Mouse (Mus musculus): ENCODE data around the gene Mpped2. TPM values are rescaled to one million over a fixed set of nuclear protein-coding genes. Genes with fewer than 3 reads are reported as not detected.

Gene Mpped2
- polyA plus RNA-seq, 1 experiment from 2014 or later: 106 TPM

DNA sequence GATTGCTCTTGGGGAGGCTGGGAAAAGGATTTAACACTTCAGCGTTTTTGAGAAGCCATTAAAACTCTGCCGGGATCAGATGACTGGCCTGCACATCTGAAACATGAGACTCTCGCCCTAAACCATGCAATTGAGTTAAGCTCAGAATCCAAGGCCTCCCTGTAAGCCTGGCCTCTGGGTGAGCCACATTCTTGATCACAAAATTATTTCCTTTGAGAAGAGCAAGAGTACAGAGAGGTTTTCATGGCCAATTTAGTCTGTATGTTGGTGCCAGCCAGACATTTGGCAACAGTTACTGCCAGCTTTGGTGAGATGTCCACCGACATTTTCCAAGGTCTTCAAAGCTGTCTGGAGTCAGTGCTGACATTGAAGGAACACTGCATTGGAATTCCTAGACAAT lies 20.1 kb downstream of the Mpped2 start:
- H3K4me1 ChIP-seq: peaks cover 71% of the 10 kb centered on the region
- no peak overlapping the region for H3K4me3 ChIP-seq
- 13% methylated on average over 4 of the region's 4 CpGs for WGBS
- H3K36me3 ChIP-seq: peaks cover 13% of the 10 kb centered on the region
- no peaks in the 10 kb centered on the region for H3K27me3 ChIP-seq (ENCODE audit: low read depth, poor library complexity, severe bottlenecking)
- DNase-seq (ENCODE audit: low spot score): no peak
- H3K9me3 ChIP-seq (replicated peaks): no peaks in the 10 kb centered on the region
- H3K27ac ChIP-seq: peak overlapping the region; percentile 62; the same call in 1 of the 2 replicates

DNA sequence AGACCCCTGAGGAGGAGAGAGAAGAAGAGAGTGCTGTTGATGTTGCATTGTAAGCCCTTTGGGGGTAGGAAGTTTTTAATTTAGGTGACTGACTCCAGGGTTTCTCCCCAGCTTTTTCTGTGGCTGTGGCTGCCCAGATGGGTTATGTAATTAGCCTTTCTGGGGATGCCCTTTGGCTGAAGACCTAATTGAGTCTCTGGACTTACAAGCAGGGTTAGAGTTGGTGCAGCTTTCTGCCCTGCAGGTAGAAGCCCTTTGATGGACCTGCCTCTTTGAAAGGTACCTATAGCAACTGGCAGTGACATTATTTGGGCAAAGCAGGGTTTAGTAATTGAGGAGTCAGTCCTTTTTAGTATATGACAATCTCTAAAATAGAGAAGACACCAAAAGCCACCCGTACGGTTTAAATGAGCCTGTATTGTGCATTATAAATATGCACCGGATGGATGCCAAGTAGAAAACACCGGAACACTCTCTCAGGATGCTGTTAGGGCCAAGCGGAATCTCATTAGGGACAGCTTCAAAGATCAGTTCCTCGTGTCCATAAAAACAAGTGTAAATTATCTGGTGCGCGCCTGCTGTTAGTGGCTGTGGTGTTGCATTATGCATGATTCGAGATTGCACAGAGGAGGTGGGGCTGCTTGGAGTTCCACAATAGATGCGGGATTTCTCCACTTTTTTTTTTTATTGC lies 22.8 kb downstream of the Mpped2 start:
- H3K4me3 ChIP-seq: no peak overlapping the region
- H3K9me3 ChIP-seq (replicated peaks): no peaks in the 10 kb centered on the region
- peaks cover 86% of the 10 kb centered on the region for H3K4me1 ChIP-seq
- H3K27me3 ChIP-seq (ENCODE audit: low read depth, poor library complexity, severe bottlenecking): no peaks in the 10 kb centered on the region
- H3K27ac ChIP-seq: no peak overlapping the region
- WGBS: 61% methylated on average over 10 of the region's 10 CpGs
- 0 out of 2 replicates have a peak, but pooled peaks cover 2% of the 10 kb centered on the region for H3K36me3 ChIP-seq
- DNase-seq (ENCODE audit: low spot score): no peak

DNA sequence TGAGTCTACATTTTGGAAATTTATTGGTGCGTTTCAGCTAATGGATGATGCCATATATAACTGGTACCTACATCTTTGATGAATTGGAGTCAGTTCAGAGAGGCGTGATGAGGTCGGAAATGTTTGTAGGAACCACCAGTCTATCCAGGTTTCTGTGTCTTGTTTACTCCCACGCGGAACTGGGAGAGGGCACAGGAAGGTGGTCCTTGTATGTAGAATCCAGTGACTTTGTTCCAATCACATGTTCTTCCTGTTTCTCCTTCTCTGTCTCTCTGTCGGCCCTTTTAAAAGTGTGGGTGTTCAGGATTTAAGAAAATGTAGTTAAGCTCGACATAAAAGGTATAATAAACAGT lies 23.3 kb downstream of the Mpped2 start:
- Histone ChIP-seq H3K4me3 (no peak overlapping the region), H3K27ac (no peak overlapping the region), H3K27me3 (ENCODE audit: low read depth, poor library complexity, severe bottlenecking) (no peaks in the 10 kb centered on the region), H3K4me1 (peaks cover 86% of the 10 kb centered on the region), H3K36me3 (0 out of 2 replicates have a peak, but pooled peaks cover 2% of the 10 kb centered on the region), H3K9me3 (replicated peaks) (no peaks in the 10 kb centered on the region)
- WGBS: 74% methylated on average over 7 of the region's 7 CpGs
- no peak for DNase-seq (ENCODE audit: low spot score)

DNA sequence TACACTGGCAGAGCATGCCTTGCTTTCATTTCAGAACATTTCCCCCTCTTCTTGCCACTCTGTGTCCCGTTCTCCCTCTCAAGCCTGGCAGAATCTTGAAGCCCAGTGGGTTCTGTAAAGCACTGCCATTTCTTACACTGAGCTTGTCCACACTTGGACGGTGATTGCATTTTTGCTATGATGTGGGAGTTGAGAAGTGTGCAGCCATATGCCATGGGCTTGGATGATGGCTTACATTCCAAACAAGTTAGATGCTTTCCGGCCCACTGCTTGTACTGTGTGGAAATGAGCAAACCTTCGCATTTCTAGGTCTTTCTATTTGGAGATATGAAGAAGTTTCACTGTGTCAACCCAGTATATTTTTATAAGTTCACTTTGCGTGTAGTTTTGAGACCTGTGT lies 25.8 kb downstream of the Mpped2 start:
- Histone ChIP-seq H3K27me3 (ENCODE audit: low read depth, poor library complexity, severe bottlenecking) (no peaks in the 10 kb centered on the region), H3K36me3 (0 out of 2 replicates have a peak, but pooled peaks cover 2% of the 10 kb centered on the region), H3K9me3 (replicated peaks) (no peaks in the 10 kb centered on the region), H3K4me3 (no peak overlapping the region), H3K27ac (no peak overlapping the region), H3K4me1 (peaks cover 84% of the 10 kb centered on the region)
- 91% methylated on average over 5 of the region's 5 CpGs for WGBS
- no peak for DNase-seq (ENCODE audit: low spot score)

DNA sequence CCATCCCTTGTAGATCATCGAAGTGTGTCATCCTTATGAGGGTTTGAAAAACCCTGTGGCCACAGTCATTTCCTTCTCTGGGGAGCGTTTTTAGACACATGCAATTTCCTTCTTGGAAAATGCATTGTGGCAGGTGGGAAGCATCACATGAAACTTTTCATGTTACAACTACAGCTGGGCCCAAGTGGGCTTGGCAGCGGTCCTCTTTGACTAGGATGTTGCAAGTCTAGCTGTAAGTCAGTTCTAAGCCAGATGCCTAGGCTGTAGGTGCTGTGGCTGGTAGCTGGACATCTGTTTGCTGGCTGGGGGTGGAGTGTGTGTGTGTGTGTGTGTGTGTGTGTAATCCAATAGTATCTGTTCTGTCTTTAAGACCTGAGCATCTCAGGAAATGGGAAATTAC lies 26.4 kb downstream of the Mpped2 start:
- Histone ChIP-seq H3K4me3 (no peak overlapping the region), H3K27me3 (ENCODE audit: low read depth, poor library complexity, severe bottlenecking) (no peaks in the 10 kb centered on the region), H3K27ac (no peak overlapping the region), H3K4me1 (peaks cover 79% of the 10 kb centered on the region), H3K36me3 (0 out of 2 replicates have a peak, but pooled peaks cover 2% of the 10 kb centered on the region), H3K9me3 (replicated peaks) (no peaks in the 10 kb centered on the region)
- no peak for DNase-seq (ENCODE audit: low spot score)
- 90% methylated on average over 3 of the region's 3 CpGs for WGBS

DNA sequence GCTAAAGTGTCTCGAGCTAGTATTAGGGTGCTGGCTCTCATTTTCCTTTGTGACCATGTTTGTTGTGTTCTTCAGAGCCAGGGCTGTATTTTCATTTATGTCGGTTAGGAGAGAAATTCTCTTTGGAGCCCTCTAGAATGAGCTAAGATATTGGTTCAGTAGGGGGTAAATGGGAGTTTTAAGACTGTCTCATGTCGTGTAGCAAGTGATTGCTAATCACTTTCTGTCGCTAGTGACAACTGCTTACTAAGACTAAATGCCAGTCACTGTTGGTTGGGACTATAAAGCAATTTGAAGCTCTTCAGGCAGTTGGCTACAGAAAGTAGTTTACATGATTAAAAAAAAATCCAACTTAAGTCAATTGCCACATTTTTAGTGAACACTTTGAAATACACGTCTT lies 27.6 kb downstream of the Mpped2 start:
- no peak overlapping the region for H3K4me3 ChIP-seq
- H3K4me1 ChIP-seq: peaks cover 68% of the 10 kb centered on the region
- no peaks in the 10 kb centered on the region for H3K9me3 ChIP-seq (replicated peaks)
- no peak for DNase-seq (ENCODE audit: low spot score)
- H3K27ac ChIP-seq: 0 out of 2 replicates have a peak overlapping the region, but pooled peaks have one; percentile 28
- H3K36me3 ChIP-seq: peaks cover 10% of the 10 kb centered on the region
- WGBS: 22% methylated on average over 5 of the region's 5 CpGs
- H3K27me3 ChIP-seq (ENCODE audit: low read depth, poor library complexity, severe bottlenecking): no peaks in the 10 kb centered on the region

DNA sequence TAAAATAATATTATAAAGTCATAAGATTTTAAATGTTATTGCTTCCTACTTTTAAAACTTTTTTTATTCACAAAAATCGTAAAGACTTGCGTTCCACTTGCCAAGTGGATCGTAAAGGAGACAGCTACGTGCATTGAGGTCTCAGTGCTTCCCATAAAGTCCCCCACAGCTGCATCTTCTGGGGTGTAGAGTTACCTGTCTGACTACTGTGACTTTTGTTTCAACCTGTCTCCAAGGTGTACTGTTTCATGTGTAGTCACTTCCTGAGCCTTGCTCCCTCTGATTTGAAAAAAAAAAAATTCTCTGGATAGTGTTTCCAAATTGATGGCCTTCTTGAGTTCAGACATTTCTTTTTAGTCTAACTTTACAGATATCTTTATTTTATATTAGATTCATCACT lies 29.0 kb downstream of the Mpped2 start:
- H3K4me1 ChIP-seq: peaks cover 56% of the 10 kb centered on the region
- no peak overlapping the region for H3K27ac ChIP-seq
- no peak for DNase-seq (ENCODE audit: low spot score)
- H3K27me3 ChIP-seq (ENCODE audit: low read depth, poor library complexity, severe bottlenecking): no peaks in the 10 kb centered on the region
- H3K4me3 ChIP-seq: no peak overlapping the region
- H3K36me3 ChIP-seq: peaks cover 23% of the 10 kb centered on the region
- H3K9me3 ChIP-seq (replicated peaks): no peaks in the 10 kb centered on the region
- WGBS: 55% methylated on average over 4 of the region's 4 CpGs

DNA sequence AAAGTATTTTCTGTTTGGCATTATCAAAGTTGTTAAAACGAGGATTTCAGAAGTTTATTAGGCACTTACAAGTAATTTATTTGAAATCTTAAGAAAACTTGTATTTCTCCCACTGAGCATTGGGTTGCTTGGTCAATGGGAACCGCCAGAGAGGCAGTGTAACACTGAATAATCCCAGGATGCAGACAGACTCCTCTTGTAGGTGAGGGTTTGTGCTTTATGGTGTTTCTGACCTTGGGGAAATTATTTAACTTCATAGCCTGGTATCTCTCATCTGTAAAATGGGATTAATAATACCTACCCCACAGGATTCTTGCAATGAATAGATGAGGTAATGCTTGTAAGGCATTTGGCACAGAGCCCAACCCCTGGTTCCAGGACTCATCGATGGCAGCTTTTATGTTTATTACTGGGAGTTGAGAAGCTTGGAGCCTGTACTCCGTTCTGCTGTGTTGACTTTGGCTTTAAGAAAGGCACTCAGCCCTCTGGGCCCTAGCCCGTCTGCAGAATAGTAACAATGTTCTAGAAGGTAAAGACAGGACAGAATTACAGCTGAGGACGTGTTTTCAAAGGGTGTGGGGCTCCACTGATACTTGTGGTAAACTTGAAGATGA lies 37.0 kb downstream of the Mpped2 start:
- Histone ChIP-seq H3K27me3 (ENCODE audit: low read depth, poor library complexity, severe bottlenecking) (no peaks in the 10 kb centered on the region), H3K36me3 (peaks cover 29% of the 10 kb centered on the region), H3K27ac (no peak overlapping the region), H3K4me3 (no peak overlapping the region), H3K9me3 (replicated peaks) (no peaks in the 10 kb centered on the region), H3K4me1 (peaks cover 35% of the 10 kb centered on the region)
- no peak for DNase-seq (ENCODE audit: low spot score)
- 75% methylated on average over 6 of the region's 6 CpGs for WGBS

DNA sequence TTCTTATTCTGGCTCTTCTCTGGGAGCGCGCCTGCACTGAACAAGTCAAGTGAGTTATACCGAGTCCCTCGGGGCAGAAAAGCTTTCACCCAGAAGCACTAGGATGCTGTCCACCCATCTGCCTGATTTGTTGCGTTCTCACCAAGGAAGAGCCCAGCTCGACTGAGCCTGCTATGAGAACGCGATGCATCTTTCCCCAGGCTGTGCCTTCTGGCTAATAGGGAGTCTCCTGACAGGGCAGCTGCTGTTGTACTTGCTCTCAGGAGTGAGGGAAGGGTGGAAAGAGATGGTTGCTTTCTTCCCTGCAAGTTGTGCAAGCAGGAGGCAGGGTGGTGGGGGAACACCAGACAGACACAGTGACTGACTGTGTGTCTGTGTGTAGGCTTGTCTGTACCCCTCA lies 37.5 kb downstream of the Mpped2 start:
- H3K9me3 ChIP-seq (replicated peaks): no peaks in the 10 kb centered on the region
- H3K36me3 ChIP-seq: peaks cover 24% of the 10 kb centered on the region
- H3K27me3 ChIP-seq (ENCODE audit: low read depth, poor library complexity, severe bottlenecking): no peaks in the 10 kb centered on the region
- no peak overlapping the region for H3K27ac ChIP-seq
- no peak for DNase-seq (ENCODE audit: low spot score)
- peaks cover 35% of the 10 kb centered on the region for H3K4me1 ChIP-seq
- H3K4me3 ChIP-seq: no peak overlapping the region
- WGBS: 85% methylated on average over 8 of the region's 8 CpGs

DNA sequence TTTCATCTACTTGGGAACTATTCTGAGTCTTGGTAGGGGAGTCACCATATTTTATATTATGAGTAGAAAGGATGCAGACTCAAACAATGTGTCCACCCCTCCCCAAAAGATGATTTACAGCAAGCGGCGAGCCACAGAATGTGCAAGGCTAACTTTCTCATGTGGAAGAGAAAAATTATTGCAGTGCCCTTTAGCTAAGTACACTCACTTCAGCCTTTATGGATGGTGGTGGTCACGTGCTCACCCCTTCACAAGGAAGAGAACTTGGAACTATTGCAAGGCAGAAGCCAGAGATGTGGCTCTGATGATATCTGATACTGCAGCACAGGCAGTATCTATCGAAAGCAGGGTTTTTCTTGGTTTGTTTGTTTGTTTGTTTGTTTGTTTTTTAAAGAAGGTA lies 38.4 kb downstream of the Mpped2 start:
- Histone ChIP-seq H3K9me3 (replicated peaks) (no peaks in the 10 kb centered on the region), H3K36me3 (peaks cover 16% of the 10 kb centered on the region), H3K4me3 (no peak overlapping the region), H3K4me1 (peaks cover 35% of the 10 kb centered on the region), H3K27ac (no peak overlapping the region), H3K27me3 (ENCODE audit: low read depth, poor library complexity, severe bottlenecking) (no peaks in the 10 kb centered on the region)
- no peak for DNase-seq (ENCODE audit: low spot score)
- 92% methylated on average over 4 of the region's 4 CpGs for WGBS

DNA sequence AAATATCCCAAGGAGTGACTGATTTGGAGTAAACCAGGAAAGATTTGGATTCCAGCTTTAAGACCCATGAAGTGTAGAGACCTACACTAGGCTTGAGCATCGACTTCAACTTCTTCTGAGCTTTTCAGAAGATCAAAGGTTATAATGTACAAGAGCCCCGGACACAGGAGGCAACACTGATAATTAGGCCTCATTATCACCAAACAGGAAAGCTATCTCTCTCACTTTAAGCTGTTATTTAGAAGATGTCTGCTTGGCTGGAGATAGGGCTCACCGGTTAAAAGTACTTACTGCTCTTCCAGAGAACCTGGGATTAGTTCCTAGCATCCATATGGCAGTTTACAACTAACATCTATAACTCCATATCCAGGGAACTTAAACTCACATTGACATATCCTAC lies 39.1 kb downstream of the Mpped2 start:
- no peak for DNase-seq (ENCODE audit: low spot score)
- Histone ChIP-seq H3K36me3 (peaks cover 9% of the 10 kb centered on the region; the same call in 1 of the 2 replicates), H3K27ac (no peak overlapping the region), H3K9me3 (replicated peaks) (no peaks in the 10 kb centered on the region), H3K4me1 (peaks cover 35% of the 10 kb centered on the region), H3K4me3 (no peak overlapping the region), H3K27me3 (ENCODE audit: low read depth, poor library complexity, severe bottlenecking) (no peaks in the 10 kb centered on the region)
- WGBS: 45% methylated on average over 3 of the region's 3 CpGs

DNA sequence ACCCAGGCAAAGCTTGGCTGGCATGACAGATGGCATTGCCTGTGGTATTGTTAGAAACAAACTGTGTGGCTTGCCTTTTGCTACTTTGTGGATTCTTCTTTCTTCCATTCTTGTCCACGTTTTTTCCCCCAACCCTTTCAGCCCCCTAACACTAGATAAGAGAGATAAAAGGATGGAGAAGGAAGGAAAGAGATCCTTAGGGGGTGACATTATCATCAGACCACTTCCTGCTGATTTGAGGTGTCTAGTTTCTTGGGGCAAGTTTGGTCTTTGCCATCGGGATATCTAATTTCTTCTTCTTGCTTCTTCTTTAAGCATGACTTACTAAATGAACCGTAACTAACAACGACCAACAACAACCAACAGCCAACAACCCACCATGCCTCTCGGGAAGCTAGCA lies 40.3 kb downstream of the Mpped2 start:
- 85% methylated on average over 5 of the region's 5 CpGs for WGBS
- peaks cover 25% of the 10 kb centered on the region for H3K4me1 ChIP-seq
- no peaks in the 10 kb centered on the region for H3K9me3 ChIP-seq (replicated peaks)
- peaks cover 8% of the 10 kb centered on the region; the same call in 1 of the 2 replicates for H3K36me3 ChIP-seq
- H3K27ac ChIP-seq: no peak overlapping the region
- H3K27me3 ChIP-seq (ENCODE audit: low read depth, poor library complexity, severe bottlenecking): no peaks in the 10 kb centered on the region
- DNase-seq (ENCODE audit: low spot score): no peak
- no peak overlapping the region for H3K4me3 ChIP-seq

DNA sequence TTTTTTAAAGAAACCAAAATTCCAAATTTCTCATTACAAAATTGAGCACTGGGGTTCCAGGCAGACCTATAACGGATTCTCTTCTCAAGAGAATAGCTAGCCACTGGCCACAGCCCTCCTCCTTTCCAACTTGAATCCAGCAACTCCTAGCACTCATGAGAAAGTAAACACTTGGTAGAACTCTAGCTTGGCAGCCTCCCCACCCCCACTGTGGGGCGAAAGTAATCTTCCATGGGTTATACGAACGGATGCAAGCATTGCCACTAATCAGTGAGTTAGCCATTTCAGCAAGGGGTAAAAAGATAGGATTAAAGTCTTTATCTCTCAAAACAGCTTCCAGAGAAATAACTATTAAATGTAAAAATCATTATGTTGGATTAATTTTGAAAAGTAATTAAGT lies 40.9 kb downstream of the Mpped2 start:
- H3K27ac ChIP-seq: no peak overlapping the region
- no peak for DNase-seq (ENCODE audit: low spot score)
- no peaks in the 10 kb centered on the region for H3K27me3 ChIP-seq (ENCODE audit: low read depth, poor library complexity, severe bottlenecking)
- peaks cover 21% of the 10 kb centered on the region for H3K4me1 ChIP-seq
- H3K4me3 ChIP-seq: no peak overlapping the region
- H3K9me3 ChIP-seq (replicated peaks): no peaks in the 10 kb centered on the region
- peaks cover 11% of the 10 kb centered on the region for H3K36me3 ChIP-seq
- WGBS: 74% methylated on average over 4 of the region's 4 CpGs

All from limb, embryonic 10.5 days (tissue).